Mouse (Mus musculus) thymus, postnatal 4 days (tissue): Measurements from ENCODE around the gene 2810006K23Rik.
"Not testable (repeated sequence)": the region's sequence is repeated elsewhere in the genome, so short reads cannot be mapped to it uniquely, and the experiment has no call there.

Source experiments
- DNase-seq: peaks from one replicate; pipeline ENCODE4 v3.0.0; 2021

Gene 2810006K23Rik

DNA sequence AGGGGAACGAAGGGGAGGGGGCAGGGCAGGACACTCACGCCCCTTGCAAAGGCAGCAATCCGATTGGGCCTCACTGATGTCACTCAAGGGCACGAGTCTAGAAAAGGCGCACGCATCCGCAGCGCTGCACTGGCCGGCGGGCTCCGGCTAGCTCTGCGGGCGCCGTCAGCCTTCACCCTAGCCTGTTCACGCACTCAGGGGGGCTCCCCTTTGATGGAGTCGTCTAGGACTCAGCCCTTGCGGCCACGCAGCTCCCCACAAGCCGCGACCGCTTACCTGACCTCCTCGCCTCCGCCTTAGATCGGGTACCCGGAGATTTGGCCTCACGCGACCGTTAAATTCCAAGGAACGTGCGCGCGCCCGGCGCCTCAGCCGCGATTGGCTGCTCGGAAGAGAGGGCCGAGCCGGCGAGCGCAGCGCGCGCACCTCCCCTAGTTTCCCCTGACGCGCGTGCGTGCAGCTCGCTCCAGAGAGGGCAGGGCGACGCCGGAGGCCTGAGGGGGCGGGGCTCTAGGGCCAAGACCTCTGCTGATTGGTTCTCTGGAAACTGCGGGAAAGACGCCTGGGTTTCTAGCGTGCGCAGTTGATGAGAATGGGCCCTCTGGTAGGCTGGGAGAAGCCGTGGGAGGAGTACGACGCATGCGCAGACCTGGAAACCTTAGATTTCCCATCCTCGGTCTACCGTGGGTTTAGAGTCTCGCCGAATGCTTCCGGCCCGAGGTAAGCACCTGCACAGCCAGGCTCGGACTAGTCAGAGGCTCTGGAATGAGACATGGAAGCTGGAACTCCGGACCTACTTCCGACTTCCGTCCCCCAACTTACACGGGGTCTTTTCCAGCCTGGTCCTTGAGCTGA lies at the start of gene 2810006K23Rik, which contains the start of gene Mphosph9:
Gene 2810006K23Rik, plus strand, starts transcription at position 580 of the 855 bp plus-strand sequence.
Gene Mphosph9, minus strand, starts transcription at position 463 of the 855 bp plus-strand sequence.
- peak; percentile 99 for DNase-seq

DNA sequence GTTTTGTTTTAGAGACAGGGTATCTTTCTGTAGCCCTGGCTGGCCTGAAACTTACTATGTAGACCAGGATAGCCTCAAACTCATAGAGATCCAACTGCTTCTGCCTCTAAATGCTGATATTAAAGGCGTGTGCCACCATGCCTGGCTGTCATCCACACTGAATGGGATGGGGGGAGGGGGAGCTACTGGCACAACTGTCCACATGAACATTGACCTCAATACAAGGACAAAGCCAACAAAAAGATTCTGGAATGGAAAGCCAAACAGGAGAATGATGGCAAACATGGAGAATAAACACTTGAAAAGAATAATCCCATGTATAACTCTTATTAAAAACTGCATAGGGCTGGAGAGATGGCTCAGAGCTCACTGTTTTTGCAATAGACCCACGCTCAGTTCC lies 45.0 kb upstream of the 2810006K23Rik start:
- no peak for DNase-seq

DNA sequence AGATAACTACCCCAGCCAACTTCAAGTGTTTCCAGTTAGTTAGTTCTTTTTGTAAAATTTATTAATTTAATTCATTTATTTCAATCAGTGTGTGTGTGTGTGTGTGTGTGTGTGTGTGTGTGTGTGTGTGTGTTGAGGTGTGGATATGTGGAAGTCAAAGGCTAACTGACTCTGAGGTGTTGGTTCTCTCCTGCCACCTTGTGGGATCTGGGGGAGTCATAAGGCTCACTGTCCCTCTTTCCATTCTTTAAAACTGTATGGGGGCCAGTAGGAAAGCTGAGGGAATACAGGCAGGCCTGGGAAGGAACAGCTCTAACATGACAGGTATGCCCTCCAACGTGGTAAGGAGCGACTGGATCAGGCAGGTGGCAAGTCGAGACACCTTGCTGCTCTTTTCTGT lies 43.6 kb upstream of the 2810006K23Rik start:
- peak; percentile 46 for DNase-seq

GRCm38 (mm10) chr5:124287616-124288247 lies 40.2 kb upstream of the 2810006K23Rik start:
- DNase-seq: no peak

GRCm38 (mm10) chr5:124290216-124290615 lies 37.7 kb upstream of the 2810006K23Rik start:
- DNase-seq: no peak

DNA sequence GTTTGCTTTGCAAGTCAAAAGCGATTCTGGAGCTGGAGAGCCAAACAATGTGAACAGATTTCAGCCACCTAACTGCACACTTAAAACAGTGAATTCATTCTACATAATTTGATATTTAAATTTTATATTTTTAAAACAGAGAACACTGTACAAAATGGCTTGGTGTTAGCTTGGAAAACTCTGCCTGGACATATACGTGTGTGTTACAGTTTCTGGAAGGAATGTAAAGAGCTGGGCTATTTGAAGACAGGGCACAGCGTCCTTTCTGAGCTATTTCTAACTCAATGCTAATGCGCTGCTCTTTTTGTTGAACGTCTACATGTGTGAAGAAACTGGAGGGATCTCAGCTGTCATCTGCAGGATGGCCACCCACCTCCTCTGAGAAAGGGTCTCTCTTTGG lies 33.9 kb upstream of the 2810006K23Rik start:
- DNase-seq: no peak

- DNase-seq: no peak
Observed at GRCm38 (mm10) chr5:124296475-124296874, 31.4 kb upstream of the 2810006K23Rik start.

DNA sequence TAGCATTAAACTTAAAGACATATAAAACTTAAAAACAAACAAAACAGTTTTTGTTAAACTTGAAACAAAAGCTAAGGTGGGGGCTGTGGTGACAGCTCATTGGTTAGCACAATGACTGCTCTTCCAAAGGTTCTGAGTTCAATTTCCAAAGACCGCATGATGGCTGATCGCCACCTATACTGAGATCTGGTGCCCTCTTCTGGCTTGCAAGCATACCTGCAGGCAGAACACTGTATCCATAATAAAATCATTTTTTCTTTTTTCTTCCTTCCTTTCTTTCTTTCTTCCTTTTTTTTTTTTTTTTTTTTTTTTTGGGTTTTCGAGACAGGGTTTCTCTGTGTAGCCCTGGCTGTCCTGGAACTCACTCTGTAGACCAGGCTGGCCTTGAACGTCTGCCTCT lies 28.6 kb upstream of the 2810006K23Rik start:
- peak; percentile 40 for DNase-seq

- DNase-seq: no peak
Observed at GRCm38 (mm10) chr5:124300132-124300531, 27.8 kb upstream of the 2810006K23Rik start.

DNA sequence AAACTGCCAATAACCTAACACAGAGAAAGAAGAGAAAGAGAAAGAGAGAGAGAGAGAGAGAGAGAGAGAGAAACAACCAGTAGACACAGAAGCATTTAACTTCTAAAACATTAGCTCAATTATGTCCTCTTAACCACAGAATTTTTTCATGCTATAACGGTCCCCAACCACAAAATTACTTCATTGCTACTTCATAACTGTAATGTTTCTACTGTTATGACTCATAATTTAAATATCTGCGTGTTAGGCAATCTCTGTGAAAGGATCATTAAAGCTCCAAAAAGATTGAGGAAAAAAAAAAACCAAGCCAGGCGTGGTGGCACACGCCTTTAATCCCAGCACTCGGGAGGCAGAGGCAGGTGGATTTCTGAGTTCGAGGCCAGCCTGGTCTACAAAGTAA lies 25.0 kb upstream of the 2810006K23Rik start:
- DNase-seq: not testable (repeated sequence)

DNA sequence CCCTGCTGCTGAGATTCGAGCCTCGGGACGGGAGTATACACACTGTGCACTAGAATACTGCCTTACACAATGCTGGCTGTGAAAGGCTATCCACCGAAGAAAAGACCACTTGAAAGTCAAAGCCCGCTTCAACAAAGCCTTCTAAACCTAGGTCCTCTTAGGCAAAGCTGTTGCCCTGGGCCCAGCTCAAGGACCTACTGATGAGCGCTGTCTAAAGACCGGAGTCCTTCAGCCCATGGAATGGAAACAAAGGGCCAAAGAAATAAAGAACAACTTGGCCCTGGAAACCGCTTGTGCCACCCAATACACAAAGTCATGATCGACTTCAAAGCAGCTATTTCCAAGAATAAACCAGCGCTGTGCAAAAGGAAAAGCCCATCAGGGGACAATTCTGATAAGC lies 18.7 kb upstream of the 2810006K23Rik start:
- DNase-seq: no peak

DNA sequence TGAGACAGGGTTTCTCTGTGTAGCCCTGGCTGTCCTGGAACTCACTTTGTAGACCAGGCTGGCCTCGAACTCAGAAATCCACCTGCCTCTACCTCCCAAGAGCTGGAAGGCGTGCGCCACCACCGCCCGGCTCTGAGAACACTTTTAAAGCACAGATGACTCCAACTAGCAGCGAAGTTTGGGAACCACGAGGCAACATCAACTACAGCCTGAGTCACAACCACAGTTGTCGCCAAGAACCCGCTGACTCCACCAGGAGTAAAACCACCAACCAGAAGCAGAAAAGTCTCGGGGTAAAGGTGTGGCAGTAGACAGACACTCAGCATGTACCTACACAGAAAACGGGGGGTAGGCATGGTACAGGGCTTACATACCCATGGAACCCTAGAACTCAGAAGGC lies 17.8 kb upstream of the 2810006K23Rik start:
- no peak for DNase-seq

DNA sequence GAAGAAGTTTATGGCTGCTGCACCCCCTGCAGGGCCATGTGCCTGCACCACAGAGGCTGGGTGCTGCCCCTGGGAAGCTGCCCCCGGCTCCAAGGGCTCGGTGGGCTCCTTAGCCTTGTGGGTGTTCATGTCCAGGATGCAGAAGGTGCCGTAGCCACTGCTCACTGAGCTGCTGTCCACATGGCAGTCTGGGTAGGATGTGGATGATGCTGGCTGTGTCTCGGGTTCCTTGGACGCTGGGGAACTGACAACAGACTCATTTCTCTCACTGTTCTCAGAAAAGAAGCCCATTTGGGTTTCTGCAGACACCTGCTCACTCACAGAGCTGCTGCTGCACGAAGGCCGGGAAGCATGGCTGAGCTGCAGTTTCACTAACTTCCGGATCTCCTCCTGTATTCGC lies 12.4 kb upstream of the 2810006K23Rik start:
- no peak for DNase-seq

- no peak for DNase-seq
Observed at GRCm38 (mm10) chr5:124315941-124316340, 11.9 kb upstream of the 2810006K23Rik start.

DNA sequence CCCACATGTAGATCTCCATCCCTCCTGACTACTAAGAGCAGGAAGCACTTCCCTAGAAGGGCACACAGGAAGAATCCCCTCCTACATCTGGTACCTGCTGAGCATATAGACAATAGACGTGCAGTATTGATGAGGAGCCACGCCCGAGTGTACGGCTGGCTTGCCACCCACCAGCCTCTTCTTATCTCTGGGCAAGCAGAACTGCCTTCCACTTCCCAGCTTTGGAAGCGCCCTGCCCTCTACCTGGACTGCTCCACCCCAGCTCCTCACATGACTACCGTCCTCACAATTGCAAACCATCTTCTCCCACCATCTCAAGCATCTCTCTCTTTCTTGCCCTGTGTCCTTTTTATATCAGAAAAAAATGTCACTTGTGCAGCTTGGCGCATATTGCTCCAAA lies 10.2 kb upstream of the 2810006K23Rik start:
- DNase-seq: no peak

DNA sequence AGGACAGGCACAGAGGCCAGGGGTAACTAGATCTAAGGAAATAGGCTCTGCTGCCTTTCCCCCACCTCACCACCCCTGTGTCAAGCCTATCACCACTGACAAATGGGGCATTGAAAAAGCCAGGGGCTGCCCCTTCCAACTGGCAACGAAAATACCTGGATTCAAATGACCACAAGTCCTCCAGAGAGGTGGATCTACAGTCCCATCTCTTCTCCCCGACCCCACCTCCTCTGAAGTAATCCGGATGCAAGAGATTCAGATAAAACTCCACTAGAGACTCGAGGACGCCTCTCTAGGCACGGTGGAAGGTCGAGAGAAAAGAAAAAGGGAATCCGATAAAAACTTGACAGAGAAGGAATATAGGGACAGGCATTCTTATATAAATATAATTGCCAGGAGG lies 1.1 kb upstream of the 2810006K23Rik start:
- DNase-seq: peak; percentile 24

GRCm38 (mm10) chr5:124330086-124330485 lies 2.2 kb downstream of the 2810006K23Rik start:
- DNase-seq: no peak

GRCm38 (mm10) chr5:124334392-124334791 lies 6.5 kb downstream of the 2810006K23Rik start:
- DNase-seq: no peak

GRCm38 (mm10) chr5:124337103-124337502 lies 9.2 kb downstream of the 2810006K23Rik start:
- no peak for DNase-seq

DNA sequence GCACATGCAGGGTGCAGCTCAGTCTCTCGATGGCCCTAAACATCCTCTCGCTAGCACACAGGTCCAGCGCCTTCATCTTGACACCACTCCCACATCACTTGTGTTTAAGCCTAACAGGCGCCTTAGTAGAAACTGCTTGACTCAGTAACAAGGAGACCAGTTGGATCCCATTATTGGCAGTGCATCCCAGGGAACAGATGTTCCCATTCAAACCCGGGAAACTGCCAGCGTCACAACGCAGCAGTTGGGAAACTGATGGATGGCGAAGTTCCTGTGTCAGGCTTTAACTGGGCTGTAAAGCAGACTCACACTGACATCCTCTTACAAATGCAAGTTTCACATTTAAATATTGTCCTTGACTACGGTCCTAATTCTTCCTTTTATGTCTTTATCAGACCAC lies 10.0 kb downstream of the 2810006K23Rik start:
- DNase-seq: no peak

- DNase-seq: no peak
Observed at GRCm38 (mm10) chr5:124338791-124339190, 10.9 kb downstream of the 2810006K23Rik start.

- peak; percentile 71 for DNase-seq
Observed at GRCm38 (mm10) chr5:124341753-124342339, 14.0 kb downstream of the 2810006K23Rik start.

DNA sequence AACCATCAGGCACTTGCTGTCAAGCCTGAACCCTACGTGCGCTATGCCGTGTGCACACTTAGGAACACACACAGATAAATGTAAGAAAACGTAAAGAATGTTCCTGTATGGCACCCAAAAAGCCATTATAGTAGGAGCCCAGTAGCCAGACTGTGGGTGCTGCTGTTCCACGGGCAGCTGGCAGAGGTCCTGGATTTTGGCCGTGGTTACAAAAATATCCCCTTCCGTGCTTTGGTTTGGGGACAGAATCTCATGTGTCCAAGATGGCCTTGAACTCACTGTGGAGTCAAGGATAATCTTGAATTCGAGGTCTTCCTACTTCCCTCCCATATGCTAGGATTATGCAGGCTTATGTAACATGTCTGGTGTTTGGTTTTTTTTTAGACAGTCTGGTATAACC lies 15.0 kb downstream of the 2810006K23Rik start:
- DNase-seq: no peak

- DNase-seq: no peak
Observed at GRCm38 (mm10) chr5:124349196-124349595, 21.3 kb downstream of the 2810006K23Rik start.
